Mouse (Mus musculus) activated CD4-positive, CD25-positive, alpha-beta regulatory T cell, adult 4 months (primary cell): Measurements from ENCODE around the gene Ctrl. TPM values are rescaled to one million over a fixed set of nuclear protein-coding genes. Genes with fewer than 3 reads are reported as not detected.

ENCODE experiments used
- polyA plus RNA-seq, 2 experiments: library from polyadenylated mRNA; unstranded; fragments of 100-300 nt; shearing (Covaris generic); gene quantifications; one replicate each; pipeline ENCODE4 v1.2.1; 2017

Ctrl gene
- polyA plus RNA-seq, 2 experiments from 2014 or later: 3.2 to 3.3 TPM

Other genes with a start within 250 kb of the Ctrl start
- 1 to 10 TPM; 6.0 to 7.9 TPM for gene Carmil2, start 247.6 kb downstream of the Ctrl start, polyA plus RNA-seq
- gene Acd, start 232.8 kb downstream of the Ctrl start, polyA plus RNA-seq: 10 to 100 TPM; 50.0 to 57.3 TPM
- gene Pard6a, start 232.7 kb downstream of the Ctrl start, polyA plus RNA-seq: 10 to 100 TPM; 10.8 to 13.8 TPM
- gene 4933405L10Rik, start 226.2 kb downstream of the Ctrl start, polyA plus RNA-seq: not detected
- 1 to 10 TPM; 1.4 to 3.8 TPM for gene Enkd1, start 225.7 kb downstream of the Ctrl start, polyA plus RNA-seq
- gene Gfod2, start 175.2 kb downstream of the Ctrl start, polyA plus RNA-seq: 1 to 10 TPM; 1.8 to 4.3 TPM
- gene Ranbp10, start 106.5 kb downstream of the Ctrl start, polyA plus RNA-seq: 1 to 10 TPM; 6.6 to 7.0 TPM
- not detected for gene Tsnaxip1, start 106.1 kb downstream of the Ctrl start, polyA plus RNA-seq
- 10 to 100 TPM; 16.1 to 18.6 TPM for gene Cenpt, start 80.6 kb downstream of the Ctrl start, polyA plus RNA-seq
- gene Thap11, start 78.7 kb downstream of the Ctrl start, polyA plus RNA-seq: 1 to 10 TPM; 7.0 to 7.4 TPM
- gene Nutf2, start 73.3 kb downstream of the Ctrl start, polyA plus RNA-seq: 100 to 1,000 TPM in 1 of 2 experiments, 1 to 10 TPM in 1; 5.1 to 101 TPM
- 10 to 100 TPM; 24.6 to 32.7 TPM for gene Edc4, start 53.0 kb downstream of the Ctrl start, polyA plus RNA-seq
- 1 to 10 TPM in 1 of 2 experiments, not detected in 1; 1.3 TPM for gene Nrn1l, start 40.3 kb downstream of the Ctrl start, polyA plus RNA-seq
- 10 to 100 TPM in 1 of 2 experiments, 1 to 10 TPM in 1; 8.1 to 11.3 TPM for gene Pskh1, start 33.4 kb downstream of the Ctrl start, polyA plus RNA-seq
- 100 to 1,000 TPM; 368 to 402 TPM for gene Psmb10, start 4.6 kb upstream of the Ctrl start, polyA plus RNA-seq
- gene Lcat, start 9.5 kb upstream of the Ctrl start, polyA plus RNA-seq: under 1 TPM; 0.25 to 0.61 TPM
- 1 to 10 TPM; 3.8 to 8.1 TPM for gene Slc12a4, start 32.2 kb upstream of the Ctrl start, polyA plus RNA-seq
- not detected for gene Dpep3, start 45.6 kb upstream of the Ctrl start, polyA plus RNA-seq
- 10 to 100 TPM; 25.7 to 28.8 TPM for gene Dus2, start 57.5 kb upstream of the Ctrl start, polyA plus RNA-seq
- not detected for gene Dpep2nb, start 72.1 kb upstream of the Ctrl start, polyA plus RNA-seq
- gene Ddx28, start 78.0 kb upstream of the Ctrl start, polyA plus RNA-seq: 10 to 100 TPM in 1 of 2 experiments, 1 to 10 TPM in 1; 9.7 to 12.1 TPM
- gene Nfatc3, start 125.0 kb upstream of the Ctrl start, polyA plus RNA-seq: 10 to 100 TPM; 30.0 to 31.5 TPM
- gene Esrp2, start 203.1 kb upstream of the Ctrl start, polyA plus RNA-seq: under 1 TPM in 1 of 2 experiments, not detected in 1; 0.20 TPM
- gene Pla2g15, start 216.5 kb upstream of the Ctrl start, polyA plus RNA-seq: 1 to 10 TPM; 1.9 to 4.0 TPM
- 10 to 100 TPM; 26.2 to 33.6 TPM for gene Slc7a6, start 235.0 kb upstream of the Ctrl start, polyA plus RNA-seq